Mouse (Mus musculus) spleen, postnatal 36 days (tissue): ENCODE measurements at regions not wholly inside any gene's neighbourhood (a gene's known extent, or its start where the extent isn't known, plus 50 kb on each side); places are given as distances from the start of the nearest gene placed in this dataset.

Source experiments
- DNase-seq, 2 experiments: peaks; one replicate each; pipeline ENCODE4 v3.0.0; 2022; ENCODE audit warnings: low spot score in 2 of 2, mixed read lengths in 1 of 2

- no peak for DNase-seq
These were observed 68.8 kb downstream of the Cxcl12 start for GRCm38 (mm10) chr6:117237096-117237495.

- DNase-seq = no peak
These were observed 72.9 kb downstream of the Cxcl12 start for GRCm38 (mm10) chr6:117241206-117241605.

- DNase-seq = no peak
These were observed 77.1 kb downstream of the Cxcl12 start for GRCm38 (mm10) chr6:117245398-117245797.

- no peak for DNase-seq
These were observed 77.5 kb downstream of the Cxcl12 start for GRCm38 (mm10) chr6:117245849-117246248.

GRCm38 (mm10) chr6:117249230-117249921 lies 81.0 kb downstream of the Cxcl12 start:
- no peak for DNase-seq

- DNase-seq = no peak
These were observed 81.7 kb downstream of the Cxcl12 start for GRCm38 (mm10) chr6:117250051-117250450.

GRCm38 (mm10) chr6:117251383-117251925 lies 83.1 kb downstream of the Cxcl12 start:
- DNase-seq = no peak

- no peak for DNase-seq
These were observed 84.0 kb downstream of the Cxcl12 start for GRCm38 (mm10) chr6:117252361-117252760.

- DNase-seq = no peak
These were observed 84.7 kb downstream of the Cxcl12 start for GRCm38 (mm10) chr6:117253036-117253435.

GRCm38 (mm10) chr6:117253586-117254330 lies 85.4 kb downstream of the Cxcl12 start:
- DNase-seq = no peak

- DNase-seq = no peak
These were observed 86.4 kb downstream of the Cxcl12 start for GRCm38 (mm10) chr6:117254620-117255228.

- no peak for DNase-seq
These were observed 87.2 kb downstream of the Cxcl12 start for GRCm38 (mm10) chr6:117255399-117256098.

- DNase-seq = no peak
These were observed 87.8 kb downstream of the Cxcl12 start for GRCm38 (mm10) chr6:117256099-117256471.

GRCm38 (mm10) chr6:117257591-117257990 lies 89.3 kb downstream of the Cxcl12 start:
- DNase-seq = no peak

GRCm38 (mm10) chr6:117267906-117268305 lies 99.6 kb downstream of the Cxcl12 start:
- no peak for DNase-seq

- no peak for DNase-seq
These were observed 100.0 kb downstream of the Cxcl12 start for GRCm38 (mm10) chr6:117268376-117268775.

- peak; percentile 21 to 27 for DNase-seq
These were observed 101.9 kb downstream of the Cxcl12 start for GRCm38 (mm10) chr6:117270261-117270660.

- DNase-seq = no peak
These were observed 103.4 kb downstream of the Cxcl12 start for GRCm38 (mm10) chr6:117271562-117272226.

GRCm38 (mm10) chr6:117272227-117272955 lies 104.1 kb downstream of the Cxcl12 start:
- no peak for DNase-seq

- no peak for DNase-seq
These were observed 107.6 kb downstream of the Cxcl12 start for GRCm38 (mm10) chr6:117275915-117276314.

GRCm38 (mm10) chr6:117276850-117277249 lies 108.5 kb downstream of the Cxcl12 start:
- DNase-seq = no peak
